Mouse (Mus musculus): ENCODE measurements at regions not wholly inside any gene's neighbourhood (a gene's known extent, or its start where the extent isn't known, plus 50 kb on each side); places are given as distances from the start of the nearest gene placed in this dataset.

DNA sequence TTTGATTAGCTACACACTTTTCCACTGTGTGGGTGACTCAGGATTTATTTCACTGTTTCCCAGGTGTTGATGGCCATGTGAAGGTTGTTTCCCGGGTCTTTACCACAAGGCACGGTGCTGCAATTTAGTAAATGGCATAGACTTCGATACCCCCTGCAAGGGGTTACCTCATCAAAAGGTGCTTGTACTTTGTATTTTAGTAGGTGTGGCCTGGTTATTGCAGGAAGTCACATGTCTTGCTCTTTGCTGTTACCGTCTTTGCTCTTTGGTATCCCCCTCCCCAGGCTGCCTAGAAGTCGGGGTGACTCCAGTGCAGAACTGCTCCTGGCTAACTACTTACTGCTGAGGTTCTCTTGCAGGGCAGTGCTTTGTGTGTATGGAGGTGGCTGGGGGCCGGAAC, 74.8 kb upstream of the Bod1 start:
- ATAC-seq (replicated peaks; ENCODE audit: low FRiP score, low read depth) = no peak
- no peak for TF ChIP-seq CTCF (IDR thresholded peaks at IDR 0.05; ENCODE audit: low read depth)
- no peak overlapping the region for H3K9ac ChIP-seq (ENCODE audit: low read depth, low read length)

DNA sequence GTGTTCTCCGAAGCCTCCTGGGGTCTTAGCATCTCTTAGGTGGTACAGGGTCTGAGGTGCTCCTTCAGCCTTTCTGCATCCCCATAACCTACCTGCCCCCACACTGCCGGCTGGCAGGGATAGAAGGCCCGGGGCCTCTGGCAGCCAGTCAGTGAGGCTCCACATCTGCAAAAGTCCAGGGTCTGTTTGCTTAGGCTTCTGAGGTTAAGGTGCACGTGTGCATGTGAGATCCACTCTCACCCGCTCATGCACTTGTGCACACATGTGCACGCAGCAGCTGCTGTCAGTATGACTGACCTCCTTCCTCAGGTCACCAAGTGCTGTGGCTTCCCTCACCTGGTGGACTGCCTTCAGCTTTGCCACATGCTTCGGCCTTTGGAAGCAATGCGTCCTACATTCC, 75.3 kb upstream of the Bod1 start:
- no peak overlapping the region for H3K27ac ChIP-seq
- no peak overlapping the region for H3K9ac ChIP-seq (ENCODE audit: low read depth, low read length)
- no peak for TF ChIP-seq CTCF (IDR thresholded peaks at IDR 0.05; ENCODE audit: low read depth)
- ATAC-seq (replicated peaks; ENCODE audit: low FRiP score, low read depth) (no peak), DNase-seq (ENCODE audit: low spot score) (no peak)
- H3K36me3 ChIP-seq (ENCODE audit: insufficient read depth, low read length) = no peaks in the 10 kb centered on the region
- H3K27me3 ChIP-seq (ENCODE audit: insufficient read depth, low read length) = no peaks in the 10 kb centered on the region
- H3K4me2 ChIP-seq (ENCODE audit: low read length) = no peak overlapping the region
- no peaks in the 10 kb centered on the region for H3K9me3 ChIP-seq (replicated peaks; ENCODE audit: low read length)
- H3K4me1 ChIP-seq (replicated peaks; ENCODE audit: insufficient read depth, low read length) = no peaks in the 10 kb centered on the region
- no peak overlapping the region for H3K4me3 ChIP-seq (replicated peaks; ENCODE audit: low read depth, low read length)
- WGBS = 75% methylated on average over 8 of the region's 8 CpGs

More for the DNA sequence above, 74.8 kb upstream of the Bod1 start:
- no peaks in the 10 kb centered on the region for H3K4me1 ChIP-seq (replicated peaks; ENCODE audit: insufficient read depth, low read length)
- H3K27me3 ChIP-seq (ENCODE audit: insufficient read depth, low read length) = no peaks in the 10 kb centered on the region
- H3K27ac ChIP-seq = no peak overlapping the region
- H3K4me3 ChIP-seq (replicated peaks; ENCODE audit: low read depth, low read length) = no peak overlapping the region
- 57% methylated on average over 6 of the region's 6 CpGs for WGBS
- H3K9me3 ChIP-seq (replicated peaks; ENCODE audit: low read length) = no peaks in the 10 kb centered on the region
- no peak overlapping the region for H3K4me2 ChIP-seq (ENCODE audit: low read length)
- no peak for DNase-seq (ENCODE audit: low spot score)
- H3K36me3 ChIP-seq (ENCODE audit: insufficient read depth, low read length) = no peaks in the 10 kb centered on the region

DNA sequence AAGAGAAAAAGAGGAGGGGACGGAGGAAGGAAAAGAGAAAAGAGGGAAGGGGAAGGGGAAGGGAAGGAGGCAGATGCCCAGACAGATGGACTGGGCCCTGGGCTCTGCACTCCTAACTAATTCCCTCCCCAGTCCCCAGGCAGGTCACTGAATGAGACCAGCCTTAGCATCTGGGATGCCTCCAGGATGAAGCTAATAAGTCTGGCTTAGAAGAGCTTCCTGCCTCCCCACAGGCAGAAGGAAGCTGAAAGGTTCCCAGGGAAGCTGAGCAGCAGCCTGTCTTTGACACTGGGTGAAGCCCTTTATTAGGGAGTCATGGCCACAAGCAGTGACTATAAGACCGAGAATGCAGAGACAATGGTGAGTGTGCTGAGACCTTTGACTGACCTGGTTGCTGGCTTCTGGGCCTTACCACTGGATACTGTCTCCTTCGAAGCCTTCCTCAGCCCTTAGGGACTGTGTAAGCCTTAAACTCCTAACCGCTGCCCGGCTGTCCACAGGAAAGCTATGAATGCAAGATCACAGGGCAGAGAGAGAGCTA, 76.7 kb upstream of the Bod1 start:
- ATAC-seq (replicated peaks; ENCODE audit: low FRiP score, low read depth) (no peak), DNase-seq (ENCODE audit: low spot score) (no peak)
- Histone ChIP-seq H3K9ac (ENCODE audit: low read depth, low read length) (no peak overlapping the region), H3K4me2 (ENCODE audit: low read length) (no peak overlapping the region), H3K36me3 (ENCODE audit: insufficient read depth, low read length) (no peaks in the 10 kb centered on the region), H3K4me3 (replicated peaks; ENCODE audit: low read depth, low read length) (no peak overlapping the region), H3K27ac (no peak overlapping the region), H3K9me3 (replicated peaks; ENCODE audit: low read length) (no peaks in the 10 kb centered on the region), H3K4me1 (replicated peaks; ENCODE audit: insufficient read depth, low read length) (no peaks in the 10 kb centered on the region), H3K27me3 (ENCODE audit: insufficient read depth, low read length) (no peaks in the 10 kb centered on the region)
- TF ChIP-seq CTCF (IDR thresholded peaks at IDR 0.05; ENCODE audit: low read depth) = no peak
- WGBS = 62% methylated on average over 5 of the region's 5 CpGs

DNA sequence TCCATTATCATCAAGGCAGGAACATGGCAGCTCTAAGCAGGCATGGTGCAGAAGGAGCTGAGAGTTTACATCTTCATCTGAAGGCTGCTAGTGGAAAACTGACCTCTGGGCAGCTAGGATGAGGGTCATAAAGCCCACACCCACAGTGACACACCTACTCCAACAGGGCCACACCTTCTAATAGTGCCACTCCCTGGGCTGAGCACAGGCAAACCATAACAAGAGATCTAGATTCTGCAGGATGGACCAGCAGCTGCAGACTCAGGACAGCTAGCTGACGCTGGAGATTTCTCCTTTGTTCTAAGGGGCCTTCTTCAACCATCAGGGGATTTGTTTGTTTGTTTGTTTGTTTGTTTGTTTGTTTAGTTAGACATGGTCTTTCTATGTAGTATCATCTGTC, 79.6 kb upstream of the Bod1 start:
- no peak overlapping the region for H3K4me3 ChIP-seq (replicated peaks; ENCODE audit: low read depth, low read length)
- no peaks in the 10 kb centered on the region for H3K9me3 ChIP-seq (replicated peaks; ENCODE audit: low read length)
- no peak overlapping the region for H3K27ac ChIP-seq
- H3K27me3 ChIP-seq (ENCODE audit: insufficient read depth, low read length) = no peaks in the 10 kb centered on the region
- no peak overlapping the region for H3K4me2 ChIP-seq (ENCODE audit: low read length)
- no peaks in the 10 kb centered on the region for H3K36me3 ChIP-seq (ENCODE audit: insufficient read depth, low read length)
- ATAC-seq (replicated peaks; ENCODE audit: low FRiP score, low read depth) (no peak), DNase-seq (ENCODE audit: low spot score) (no peak)
- H3K4me1 ChIP-seq (replicated peaks; ENCODE audit: insufficient read depth, low read length) = no peaks in the 10 kb centered on the region
- H3K9ac ChIP-seq (ENCODE audit: low read depth, low read length) = no peak overlapping the region
- TF ChIP-seq CTCF (IDR thresholded peaks at IDR 0.05; ENCODE audit: low read depth) = no peak
- 88% methylated on average over 1 of the region's 1 CpGs for WGBS

- no peak for TF ChIP-seq CTCF (IDR thresholded peaks at IDR 0.05; ENCODE audit: low read depth)
- Histone ChIP-seq H3K4me1 (replicated peaks; ENCODE audit: insufficient read depth, low read length) (no peaks in the 10 kb centered on the region), H3K4me2 (ENCODE audit: low read length) (no peak overlapping the region), H3K27me3 (ENCODE audit: insufficient read depth, low read length) (no peaks in the 10 kb centered on the region), H3K9me3 (replicated peaks; ENCODE audit: low read length) (no peaks in the 10 kb centered on the region), H3K36me3 (ENCODE audit: insufficient read depth, low read length) (no peaks in the 10 kb centered on the region), H3K9ac (ENCODE audit: low read depth, low read length) (no peak overlapping the region), H3K4me3 (replicated peaks; ENCODE audit: low read depth, low read length) (no peak overlapping the region), H3K27ac (no peak overlapping the region)
- DNase-seq (ENCODE audit: low spot score) (no peak), ATAC-seq (replicated peaks; ENCODE audit: low FRiP score, low read depth) (no peak)
- WGBS = 87% methylated on average over 3 of the region's 3 CpGs
Observed at GRCm38 (mm10) chr11:31753211-31753610, 81.5 kb upstream of the Bod1 start.

DNA sequence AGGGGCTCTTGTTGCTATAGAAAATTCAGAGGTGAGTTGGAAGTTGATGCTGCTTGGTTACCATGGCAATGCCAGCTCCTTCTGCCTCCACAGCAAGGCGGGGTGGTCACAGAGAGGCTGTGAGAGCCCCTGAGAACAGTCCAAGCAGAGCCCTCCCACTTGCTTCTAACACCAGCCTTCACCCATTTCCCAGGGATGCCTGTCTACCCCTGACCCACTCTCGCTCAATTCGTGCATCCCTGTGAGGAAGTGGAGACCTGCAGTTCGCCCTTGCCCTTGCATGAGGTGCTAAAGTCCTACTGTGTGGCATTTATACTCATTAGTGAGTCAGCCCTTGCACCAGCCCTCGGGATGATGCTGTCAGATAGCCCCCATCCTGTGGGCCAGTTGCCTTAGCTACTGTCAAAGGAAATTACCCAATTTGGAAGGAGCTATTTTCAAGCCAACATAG, 82.1 kb upstream of the Bod1 start:
- H3K4me2 ChIP-seq (ENCODE audit: low read length) = no peak overlapping the region
- H3K27ac ChIP-seq = no peak overlapping the region
- no peak for TF ChIP-seq CTCF (IDR thresholded peaks at IDR 0.05; ENCODE audit: low read depth)
- H3K36me3 ChIP-seq (ENCODE audit: insufficient read depth, low read length) = no peaks in the 10 kb centered on the region
- H3K9me3 ChIP-seq (replicated peaks; ENCODE audit: low read length) = no peaks in the 10 kb centered on the region
- no peaks in the 10 kb centered on the region for H3K4me1 ChIP-seq (replicated peaks; ENCODE audit: insufficient read depth, low read length)
- WGBS = 50% methylated on average over 5 of the region's 5 CpGs
- ATAC-seq (replicated peaks; ENCODE audit: low FRiP score, low read depth) (no peak), DNase-seq (ENCODE audit: low spot score) (no peak)
- no peak overlapping the region for H3K4me3 ChIP-seq (replicated peaks; ENCODE audit: low read depth, low read length)
- H3K27me3 ChIP-seq (ENCODE audit: insufficient read depth, low read length) = no peaks in the 10 kb centered on the region
- H3K9ac ChIP-seq (ENCODE audit: low read depth, low read length) = no peak overlapping the region

DNA sequence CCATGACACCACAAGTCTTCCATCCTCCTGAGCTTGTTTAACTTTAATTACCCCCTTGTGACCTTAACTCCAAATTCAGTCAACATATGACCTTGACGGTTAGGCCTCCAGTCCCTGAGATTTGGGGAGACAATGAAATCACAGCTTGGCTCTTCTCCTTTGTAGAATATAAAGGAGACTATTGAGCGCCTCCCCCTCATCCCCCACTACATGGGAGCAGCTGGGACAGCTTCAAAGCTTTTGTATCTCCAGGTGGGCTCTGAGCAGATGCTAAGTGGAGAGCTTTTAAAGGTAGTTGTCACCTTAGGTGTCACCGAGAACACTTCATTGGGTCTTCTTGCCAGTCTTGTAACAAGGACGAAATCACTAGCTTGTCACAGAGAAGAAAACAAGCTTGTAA, 82.7 kb upstream of the Bod1 start:
- TF ChIP-seq CTCF (IDR thresholded peaks at IDR 0.05; ENCODE audit: low read depth) = no peak
- no peak overlapping the region for H3K4me2 ChIP-seq (ENCODE audit: low read length)
- no peak for ATAC-seq (replicated peaks; ENCODE audit: low FRiP score, low read depth)
- H3K27ac ChIP-seq = no peak overlapping the region
- no peak for DNase-seq (ENCODE audit: low spot score)
- no peaks in the 10 kb centered on the region for H3K9me3 ChIP-seq (replicated peaks; ENCODE audit: low read length)
- H3K9ac ChIP-seq (ENCODE audit: low read depth, low read length) = no peak overlapping the region
- 54% methylated on average over 4 of the region's 4 CpGs for WGBS
- H3K36me3 ChIP-seq (ENCODE audit: insufficient read depth, low read length) = no peaks in the 10 kb centered on the region
- H3K4me1 ChIP-seq (replicated peaks; ENCODE audit: insufficient read depth, low read length) = no peaks in the 10 kb centered on the region
- H3K4me3 ChIP-seq (replicated peaks; ENCODE audit: low read depth, low read length) = no peak overlapping the region
- H3K27me3 ChIP-seq (ENCODE audit: insufficient read depth, low read length) = no peaks in the 10 kb centered on the region

Measured in kidney, postnatal 0 days (tissue).